Mouse (Mus musculus) olfactory bulb, adult 2 months (tissue): ENCODE measurements around the gene Chrna9. TPM values are rescaled to one million over a fixed set of nuclear protein-coding genes. Genes with fewer than 3 reads are reported as not detected.

Experiments
- H3K27ac ChIP-seq: fragments of 200-500 bp; 2 replicates; pipeline ENCODE4 v1.5.1; 2012; ENCODE audit warnings: low read depth, low read length; ENCODE audit not compliant: insufficient read depth
- H3K4me1 ChIP-seq: fragments of 200-500 bp; 2 replicates; pipeline ENCODE4 v1.6.1; 2012; ENCODE audit warnings: low read length; ENCODE audit not compliant: control insufficient read depth, insufficient read depth
- H3K4me3 ChIP-seq: fragments of 200-500 bp; 2 replicates; pipeline ENCODE4 v1.5.1; 2012; ENCODE audit warnings: mild to moderate bottlenecking, low read depth, low read length, moderate library complexity; ENCODE audit not compliant: insufficient read depth
- CTCF ChIP-seq: fragments of 200-500 bp; IDR thresholded peaks from 2 replicates; pipeline ENCODE4 v1.5.1; 2012; ENCODE audit warnings: low read depth, mild to moderate bottlenecking, low read length, moderate library complexity; ENCODE audit not compliant: insufficient read depth
- POLR2A ChIP-seq: fragments of 200-500 bp; IDR thresholded peaks from 2 replicates; pipeline ENCODE4 v1.6.1; 2012; ENCODE audit warnings: mild to moderate bottlenecking, low read depth, low read length, moderate library complexity; ENCODE audit not compliant: insufficient read depth
- WGBS: fragments of 180-500 bp; shearing (Covaris S2); methylation state at CpG from one replicate; pipeline ENCODE4 v1.1.7; 2018; 5-methylcytosine and 5-hydroxymethylcytosine counted together
- polyA plus RNA-seq: library from polyadenylated mRNA; stranded (reverse); fragments of >200 nt; gene quantifications from 2 replicates; pipeline ENCODE4 v1.2.4, GENCODE M21; 2012; ENCODE audit warnings: low replicate concordance; ENCODE audit not compliant: missing spikeins, insufficient read depth, insufficient read length

Gene Chrna9
- polyA plus RNA-seq, 1 experiment: 609 TPM

DNA sequence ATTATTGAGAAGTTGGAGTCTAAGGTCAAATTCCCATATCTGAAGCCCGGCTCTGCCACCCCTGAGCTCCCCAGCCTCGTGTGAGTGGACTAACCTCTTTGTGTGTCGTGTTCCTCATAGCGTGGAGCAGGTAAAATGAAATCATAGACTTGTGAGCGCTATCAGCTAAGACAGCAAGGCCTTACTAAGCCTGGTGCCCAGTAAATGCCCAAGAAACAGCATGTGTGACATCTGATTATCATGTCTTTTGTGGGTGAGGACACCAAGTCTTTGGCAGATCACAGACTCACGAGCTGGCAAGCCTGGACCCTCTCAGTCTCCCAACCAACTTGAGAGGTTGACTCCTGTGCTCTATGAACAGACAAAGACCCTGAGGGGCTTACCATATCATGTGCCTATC, 34.6 kb upstream of the Chrna9 start:
- no peak overlapping the region for H3K4me3 ChIP-seq
- WGBS: 90% methylated on average over 6 of the region's 6 CpGs
- no peaks in the 10 kb centered on the region for H3K4me1 ChIP-seq
- TF ChIP-seq POLR2A (no peak), CTCF (no peak)
- H3K27ac ChIP-seq: no peak overlapping the region

DNA sequence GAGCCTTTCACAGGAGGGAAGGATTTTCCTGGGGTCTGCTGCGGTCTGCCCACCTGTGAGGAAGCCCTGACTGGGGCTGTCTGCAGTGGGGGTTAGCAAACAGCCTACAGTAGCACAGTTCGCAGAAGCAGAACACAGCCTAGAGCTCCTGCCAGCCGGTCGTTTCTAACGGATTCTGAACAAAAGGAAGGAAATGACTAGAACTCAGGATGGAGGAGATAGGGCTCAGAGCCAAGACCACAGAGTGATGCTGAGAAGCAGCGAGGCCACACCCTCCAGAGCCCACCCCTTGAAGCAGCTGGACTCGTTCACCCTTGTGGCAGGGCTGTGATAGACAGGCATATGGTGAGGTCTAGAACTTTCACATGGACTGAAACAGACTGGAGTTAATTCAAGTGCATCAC, 33.9 kb upstream of the Chrna9 start:
- Histone ChIP-seq H3K27ac (no peak overlapping the region), H3K4me1 (no peaks in the 10 kb centered on the region), H3K4me3 (no peak overlapping the region)
- TF ChIP-seq CTCF (no peak), POLR2A (no peak)
- 41% methylated on average over 7 of the region's 7 CpGs for WGBS

DNA sequence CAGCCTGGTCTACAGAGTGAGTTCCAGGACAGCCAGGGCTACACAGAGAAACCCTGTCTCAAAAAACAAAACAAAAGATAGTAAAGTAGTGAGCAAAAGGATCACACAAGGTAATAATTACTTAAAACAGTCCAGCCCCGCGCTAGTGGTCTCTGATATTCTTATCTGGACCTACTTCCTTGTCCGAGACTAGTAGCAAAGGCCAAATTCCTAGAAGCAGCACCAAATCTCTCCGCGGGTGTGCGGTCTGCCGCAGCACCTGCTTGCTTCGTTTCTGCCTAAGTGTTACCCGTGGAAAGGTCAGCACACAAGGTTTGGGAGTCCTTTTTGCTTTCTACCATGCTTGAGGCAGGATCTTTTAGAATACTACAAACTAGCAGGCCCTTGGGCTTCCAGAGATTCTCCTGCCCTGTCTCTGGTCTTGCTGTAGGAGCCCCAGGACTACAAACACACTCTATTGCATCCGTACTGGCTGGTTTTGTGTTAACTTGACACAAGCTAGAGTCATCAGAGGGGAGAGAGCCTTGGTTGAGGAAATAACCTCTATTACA, 32.8 kb upstream of the Chrna9 start:
- WGBS: 94% methylated on average over 10 of the region's 10 CpGs
- Histone ChIP-seq H3K4me3 (no peak overlapping the region), H3K27ac (no peak overlapping the region), H3K4me1 (no peaks in the 10 kb centered on the region)
- TF ChIP-seq CTCF (no peak), POLR2A (no peak)

DNA sequence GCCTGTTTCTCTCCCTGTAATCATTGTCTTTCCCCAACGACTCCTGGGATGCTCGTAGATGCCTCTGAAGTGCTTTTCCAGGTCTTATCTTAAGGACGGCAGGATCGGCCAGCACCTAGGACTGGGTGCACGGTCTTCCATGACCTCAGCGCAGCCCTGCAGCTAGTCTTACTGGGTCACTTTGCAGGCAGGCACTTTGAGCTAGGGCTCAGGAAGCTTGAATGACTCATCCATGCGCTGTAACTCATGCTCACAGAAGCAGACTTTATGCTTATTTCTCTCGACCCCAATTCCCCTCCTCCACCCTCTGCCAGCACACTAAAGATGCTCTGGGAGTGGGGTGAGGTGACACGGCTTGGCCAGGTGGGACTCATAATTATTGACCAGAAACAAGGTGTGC, 31.9 kb upstream of the Chrna9 start:
- Histone ChIP-seq H3K27ac (no peak overlapping the region), H3K4me3 (no peak overlapping the region), H3K4me1 (no peaks in the 10 kb centered on the region)
- WGBS: 83% methylated on average over 9 of the region's 9 CpGs
- TF ChIP-seq POLR2A (no peak), CTCF (no peak)

DNA sequence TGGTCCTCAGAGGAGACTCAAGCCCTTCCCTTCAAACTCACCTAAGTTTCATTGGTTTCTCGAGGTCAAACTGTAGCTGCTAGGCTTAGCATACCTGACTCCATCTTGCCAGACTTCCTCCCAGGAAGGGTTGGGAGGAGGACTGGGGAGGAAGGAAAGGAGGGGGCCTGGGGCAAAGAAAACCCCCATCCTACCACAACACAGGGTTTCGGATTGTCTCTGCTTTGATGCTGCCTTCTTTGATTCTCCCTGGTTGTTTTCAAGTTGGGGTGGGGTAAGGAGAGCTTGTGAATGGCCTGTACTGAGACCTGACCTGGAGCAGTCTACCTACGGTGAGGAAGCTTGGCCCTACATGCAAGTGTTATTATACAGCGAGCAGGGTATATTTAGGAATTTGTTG, 30.2 kb upstream of the Chrna9 start:
- WGBS: 99% methylated on average over 4 of the region's 4 CpGs
- no peak for TF ChIP-seq POLR2A
- TF ChIP-seq CTCF: no peak
- no peaks in the 10 kb centered on the region for H3K4me1 ChIP-seq
- no peak overlapping the region for H3K4me3 ChIP-seq
- no peak overlapping the region for H3K27ac ChIP-seq

- H3K4me3 ChIP-seq: no peak overlapping the region
- 71% methylated on average over 2 of the region's 2 CpGs for WGBS
- TF ChIP-seq POLR2A (no peak), CTCF (no peak)
- H3K27ac ChIP-seq: no peak overlapping the region
- H3K4me1 ChIP-seq: no peaks in the 10 kb centered on the region
These were observed 26.0 kb upstream of the Chrna9 start for GRCm38 (mm10) chr5:65908751-65909150.

DNA sequence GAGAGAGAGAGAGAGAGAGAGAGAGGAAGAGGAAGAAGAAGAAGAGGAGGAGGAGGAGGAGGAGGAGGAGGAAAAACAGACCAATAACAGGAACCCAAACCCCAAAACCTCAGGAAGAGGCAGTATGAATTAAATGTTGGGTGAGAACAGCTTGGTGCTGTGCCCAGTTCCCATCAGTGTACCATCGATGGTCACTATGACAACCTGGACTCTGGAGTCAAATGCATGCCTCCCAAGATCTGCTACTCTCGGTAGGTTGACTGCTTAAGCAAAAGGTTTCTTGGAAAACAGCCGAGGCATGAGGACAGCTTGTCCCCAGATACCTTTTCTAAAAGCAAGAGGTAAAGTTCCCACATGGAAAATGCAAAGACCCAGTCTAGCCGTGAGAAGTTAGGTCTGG, 25.4 kb upstream of the Chrna9 start:
- WGBS: 30% methylated on average over 4 of the region's 4 CpGs
- Histone ChIP-seq H3K27ac (no peak overlapping the region), H3K4me1 (no peaks in the 10 kb centered on the region), H3K4me3 (no peak overlapping the region)
- no peak for TF ChIP-seq CTCF

DNA sequence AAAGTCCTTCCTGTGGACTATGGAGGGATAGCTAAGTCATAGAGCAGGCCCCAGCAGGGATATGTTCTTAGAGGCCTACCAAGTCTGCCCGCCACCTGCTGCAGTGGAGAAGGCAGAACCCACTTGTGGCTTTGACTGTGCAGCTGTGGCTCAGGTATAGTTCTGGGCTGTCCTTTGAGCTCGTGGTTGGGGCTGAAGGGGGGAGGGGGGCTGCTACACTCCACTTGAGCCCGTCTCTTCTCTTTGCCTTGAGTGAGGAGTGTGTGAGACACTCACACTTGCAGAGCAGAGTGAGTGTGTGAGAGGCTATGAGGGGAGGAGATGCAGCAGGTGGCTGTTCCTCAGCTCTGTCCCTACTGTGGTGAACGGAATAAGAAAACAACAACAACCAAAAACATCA, 24.3 kb upstream of the Chrna9 start:
- Histone ChIP-seq H3K4me3 (no peak overlapping the region), H3K27ac (no peak overlapping the region), H3K4me1 (no peaks in the 10 kb centered on the region)
- WGBS: 92% methylated on average over 4 of the region's 4 CpGs
- TF ChIP-seq CTCF (no peak), POLR2A (no peak)

DNA sequence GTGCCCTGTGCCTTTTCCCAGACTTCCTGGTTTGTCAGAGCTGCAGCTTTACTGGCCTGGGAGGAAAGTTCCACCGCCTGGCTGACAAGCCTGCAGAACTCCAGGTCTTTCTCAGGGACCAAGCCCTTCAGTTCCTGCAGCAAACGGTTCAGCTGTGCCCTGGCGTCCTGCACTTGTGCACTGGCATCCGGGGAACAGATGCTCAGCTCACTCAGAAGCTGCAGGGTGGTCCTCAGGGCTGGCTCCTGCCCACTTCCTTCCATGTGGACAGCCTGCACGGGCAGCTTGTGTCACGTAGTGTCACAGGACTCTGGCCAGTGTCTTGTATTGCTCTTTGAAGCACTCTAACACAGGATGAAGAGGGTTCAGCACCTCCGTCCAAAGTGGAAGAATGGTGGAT, 23.0 kb upstream of the Chrna9 start:
- 86% methylated on average over 7 of the region's 7 CpGs for WGBS
- Histone ChIP-seq H3K4me1 (no peaks in the 10 kb centered on the region), H3K27ac (no peak overlapping the region), H3K4me3 (no peak overlapping the region; the same call in 1 of the 2 replicates)
- TF ChIP-seq POLR2A: no peak
- no peak for TF ChIP-seq CTCF

DNA sequence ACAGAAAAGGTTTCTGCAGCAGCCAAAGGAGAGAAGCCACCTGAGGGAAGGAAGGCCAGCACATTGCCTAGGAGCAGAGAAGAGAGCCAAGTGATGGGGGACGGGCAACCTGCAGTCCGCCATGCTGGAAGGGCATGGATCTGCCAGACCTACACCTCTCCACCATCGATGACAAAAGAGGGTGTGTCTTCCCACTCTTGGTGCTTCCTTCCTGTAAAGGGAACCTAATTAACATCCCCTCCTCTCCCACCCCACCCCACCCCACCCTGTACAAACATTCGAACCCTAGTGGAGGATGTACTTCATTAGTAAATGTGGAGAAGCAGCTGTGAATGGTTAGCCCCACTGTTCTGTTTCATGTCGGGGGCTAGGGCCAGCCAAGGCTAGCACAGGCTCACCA, 22.5 kb upstream of the Chrna9 start:
- Histone ChIP-seq H3K4me1 (no peaks in the 10 kb centered on the region), H3K4me3 (no peak overlapping the region), H3K27ac (no peak overlapping the region)
- WGBS: 88% methylated on average over 5 of the region's 5 CpGs
- TF ChIP-seq POLR2A (no peak), CTCF (no peak)
